Mouse (Mus musculus) forebrain, embryonic 15.5 days (tissue): ENCODE measurements around the gene Apol9a. TPM values are rescaled to one million over a fixed set of nuclear protein-coding genes. Genes with fewer than 3 reads are reported as not detected.

Source experiments
- ATAC-seq: fragments of 200-750 bp; cut with Nextera tagmentation; replicated peaks from 2 replicates; pipeline ENCODE4 v1.8.0; 2017; ENCODE audit warnings: mild to moderate bottlenecking, moderate TSS enrichment, moderate library complexity
- H3K27ac ChIP-seq: fragments of 300-500 bp; sonication (generic); replicated peaks from 2 replicates; pipeline ENCODE4 v1.5.1; 2015; ENCODE audit warnings: mild to moderate bottlenecking, inconsistent platforms
- H3K27me3 ChIP-seq: fragments of 300-500 bp; sonication (generic); 2 replicates; pipeline ENCODE4 v1.6.1; 2015; ENCODE audit warnings: inconsistent platforms
- H3K36me3 ChIP-seq: fragments of 300-500 bp; sonication (generic); 2 replicates; pipeline ENCODE4 v1.6.1; 2015; ENCODE audit warnings: mild to moderate bottlenecking, inconsistent platforms
- H3K4me1 ChIP-seq: fragments of 300-500 bp; sonication (generic); 2 replicates; pipeline ENCODE4 v1.6.1; 2015; ENCODE audit warnings: inconsistent platforms
- H3K4me2 ChIP-seq: fragments of 300-500 bp; sonication (generic); replicated peaks from 2 replicates; pipeline ENCODE4 v1.6.1; 2015; ENCODE audit warnings: mild to moderate bottlenecking, inconsistent platforms
- H3K4me3 ChIP-seq: fragments of 300-500 bp; sonication (generic); 2 replicates; pipeline ENCODE4 v1.5.1; 2015; ENCODE audit warnings: mild to moderate bottlenecking, inconsistent platforms
- H3K9ac ChIP-seq: fragments of 300-500 bp; sonication (generic); replicated peaks from 2 replicates; pipeline ENCODE4 v1.6.1; 2015; ENCODE audit warnings: mild to moderate bottlenecking, inconsistent platforms
- H3K9me3 ChIP-seq: fragments of 300-500 bp; sonication (generic); 2 replicates; pipeline ENCODE4 v1.6.1; 2016; ENCODE audit warnings: inconsistent platforms
- WGBS: fragments of 180-500 bp; shearing (Covaris S2); methylation state at CpG from one replicate; pipeline ENCODE4 v1.1.7; 2015; ENCODE audit warnings: mixed read lengths; 5-methylcytosine and 5-hydroxymethylcytosine counted together
- polyA plus RNA-seq: library from polyadenylated mRNA; unstranded; fragments of >200 nt; fragmentation: Nextera tagmentation; extraction: Ambion mirVana; gene quantifications from 2 replicates; pipeline ENCODE4 v1.2.1, GENCODE M21; 2015

Gene Apol9a
- polyA plus RNA-seq, 1 experiment from 2014 or later, result 0.11 TPM

DNA sequence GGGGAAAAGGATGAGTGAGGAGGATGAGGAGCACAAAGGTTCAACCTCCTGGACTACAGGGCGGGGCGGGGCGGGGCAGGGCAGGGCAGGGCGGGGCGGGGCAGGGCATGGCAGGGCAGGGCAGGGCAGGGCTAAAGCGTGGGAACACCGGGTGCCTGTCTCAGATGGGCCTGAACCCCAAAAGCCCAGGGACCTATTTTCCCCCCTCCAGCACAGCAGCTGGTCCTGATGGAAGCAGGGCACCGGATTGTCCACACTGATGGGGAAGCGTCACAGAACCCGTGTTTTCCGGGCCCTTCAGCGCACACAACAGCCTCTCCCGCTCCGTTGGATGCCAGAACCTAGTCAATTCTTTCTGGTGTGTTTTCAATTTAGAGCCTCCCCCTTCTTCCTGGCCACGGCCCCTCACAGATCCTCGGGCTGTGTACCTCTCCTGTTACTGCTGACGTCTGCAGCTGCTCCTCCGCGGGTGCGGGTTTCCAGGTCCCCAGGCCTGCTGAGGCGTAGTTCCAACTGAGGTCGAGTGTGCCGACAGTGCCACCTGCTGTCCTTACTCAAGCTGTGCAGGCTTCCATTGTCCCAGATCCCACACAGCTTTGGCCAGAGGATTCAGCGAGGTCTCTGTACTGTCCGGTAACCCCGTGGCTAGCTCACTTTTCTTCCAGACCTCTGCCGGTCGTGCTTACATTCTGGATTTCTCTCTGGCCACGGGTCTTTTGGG, 52.5 kb downstream of the Apol9a start:
- ATAC-seq, result peak; percentile 76
- Histone ChIP-seq H3K9me3 (no peaks in the 10 kb centered on the region), H3K4me1 (peaks cover 52% of the 10 kb centered on the region), H3K4me3 (peak overlapping the region; percentile 34), H3K36me3 (no peaks in the 10 kb centered on the region), H3K9ac (peak overlapping the region; percentile 62), H3K27me3 (no peaks in the 10 kb centered on the region), H3K4me2 (peak overlapping the region; percentile 56), H3K27ac (peak overlapping the region; percentile 64)
- WGBS, result 5% methylated on average over 29 of the region's 29 CpGs

DNA sequence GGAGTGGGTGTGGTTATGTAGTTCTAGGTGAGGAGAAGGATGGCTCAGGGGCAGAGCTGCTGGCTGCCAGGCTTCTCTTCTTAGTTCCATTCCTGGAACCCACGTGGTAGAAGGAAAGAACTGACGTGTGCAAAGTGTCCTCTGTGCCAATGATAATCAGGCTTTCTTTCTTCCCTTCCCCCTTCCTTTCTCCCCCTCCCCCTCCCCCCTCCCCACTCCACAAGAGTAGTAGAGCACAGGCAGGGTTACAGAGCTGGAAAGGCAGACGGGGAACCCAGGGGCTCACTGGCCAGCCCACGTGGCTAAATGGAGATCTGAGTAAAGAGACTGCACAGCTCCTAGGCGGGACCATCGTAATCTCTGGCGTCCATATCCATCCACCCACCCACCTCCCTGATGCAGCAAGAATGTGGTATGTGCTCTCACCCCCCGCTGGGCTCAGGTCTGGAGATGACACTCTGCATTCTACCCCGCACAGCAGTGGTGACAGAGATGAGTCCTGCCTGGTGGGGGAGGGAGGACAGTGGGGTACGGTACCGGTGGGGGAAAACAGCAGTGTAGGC, 54.6 kb downstream of the Apol9a start:
- Histone ChIP-seq H3K27me3 (no peaks in the 10 kb centered on the region), H3K9me3 (no peaks in the 10 kb centered on the region), H3K27ac (peak overlapping the region; percentile 54), H3K4me1 (peaks cover 45% of the 10 kb centered on the region), H3K4me2 (peak overlapping the region; percentile 34), H3K9ac (0 out of 2 replicates have a peak overlapping the region, but pooled peaks have one; percentile 6), H3K36me3 (no peaks in the 10 kb centered on the region), H3K4me3 (0 out of 2 replicates have a peak overlapping the region, but pooled peaks have one; percentile 2)
- WGBS, result 13% methylated on average over 11 of the region's 11 CpGs
- peak; percentile 42 for ATAC-seq

DNA sequence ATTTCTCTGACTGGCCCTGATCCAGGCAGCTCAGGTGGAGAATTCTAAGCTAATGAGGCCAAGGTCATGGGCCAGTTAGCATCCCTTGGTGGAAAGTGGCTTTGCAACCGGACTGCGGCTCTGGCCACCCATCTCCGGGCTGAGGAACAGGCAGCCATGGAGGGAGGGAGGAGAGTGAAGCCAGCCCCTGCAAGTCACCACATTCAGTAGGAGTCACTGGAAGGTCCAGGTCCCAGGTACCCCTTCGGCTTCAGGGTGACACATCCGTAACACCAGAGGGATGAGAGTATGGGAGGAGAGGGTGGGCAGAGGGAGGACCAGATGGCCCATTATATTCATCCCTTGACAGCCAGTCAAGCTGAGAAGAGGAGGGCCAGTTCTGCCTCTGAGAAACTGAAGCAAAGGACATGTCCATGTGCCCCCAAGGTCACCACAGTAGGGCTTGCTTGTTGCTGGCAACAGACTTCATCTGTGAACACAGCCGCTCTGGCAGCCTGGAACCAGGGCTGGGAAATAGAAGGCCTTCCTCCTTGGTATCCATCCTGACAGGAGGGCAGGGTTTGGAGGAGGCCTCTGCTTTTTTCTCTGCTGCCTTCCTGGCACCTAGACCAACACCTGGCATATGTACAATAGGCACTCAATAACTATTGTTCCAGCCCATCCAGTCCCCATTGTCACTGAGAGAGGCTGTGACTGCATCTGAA, 55.9 kb downstream of the Apol9a start:
- ATAC-seq, result no peak
- H3K4me2 ChIP-seq, result no peak overlapping the region
- no peak overlapping the region for H3K4me3 ChIP-seq
- peaks cover 45% of the 10 kb centered on the region for H3K4me1 ChIP-seq
- no peaks in the 10 kb centered on the region for H3K9me3 ChIP-seq
- WGBS, result 50% methylated on average over 6 of the region's 6 CpGs
- H3K27ac ChIP-seq, result peak overlapping the region; percentile 61
- H3K36me3 ChIP-seq, result no peaks in the 10 kb centered on the region
- H3K27me3 ChIP-seq, result no peaks in the 10 kb centered on the region
- no peak overlapping the region for H3K9ac ChIP-seq

DNA sequence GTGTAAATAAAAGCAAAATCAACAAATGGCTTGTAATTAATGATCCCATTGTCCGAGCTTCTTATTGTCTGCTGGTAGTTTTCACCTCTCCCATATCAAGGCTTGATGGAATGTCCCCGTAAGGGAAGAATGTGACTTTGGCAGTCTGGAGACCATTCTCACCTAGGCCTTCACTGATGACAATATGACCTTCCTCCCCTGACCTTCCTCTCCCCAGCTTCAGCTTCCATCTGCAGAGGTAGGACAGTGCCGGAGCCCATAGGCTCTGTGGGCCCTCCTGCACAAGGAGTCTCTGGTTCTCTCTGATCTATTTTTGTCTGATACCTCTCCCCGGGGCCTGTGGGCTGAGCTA, 56.5 kb downstream of the Apol9a start:
- no peak for ATAC-seq
- Histone ChIP-seq H3K9ac (no peak overlapping the region), H3K27ac (peak overlapping the region; percentile 61; the same call in 1 of the 2 replicates), H3K9me3 (no peaks in the 10 kb centered on the region), H3K36me3 (no peaks in the 10 kb centered on the region), H3K4me2 (no peak overlapping the region), H3K4me1 (peaks cover 42% of the 10 kb centered on the region), H3K4me3 (no peak overlapping the region), H3K27me3 (no peaks in the 10 kb centered on the region)
- 51% methylated on average over 4 of the region's 4 CpGs for whole genome bisulfite sequencing

Other genes with a start within 250 kb of the Apol9a start
- 173 and 183 TPM in 2 replicates for gene Rbfox2, start 104.1 kb downstream of the Apol9a start, polyA plus RNA-seq
- gene Apol7a, start 12.0 kb downstream of the Apol9a start, polyA plus RNA-seq, result not detected in 2 replicates
- not detected in 2 replicates for gene Apol7b, start 36.4 kb upstream of the Apol9a start, polyA plus RNA-seq
- gene Apol10a, start 65.9 kb upstream of the Apol9a start, polyA plus RNA-seq, result not detected in 2 replicates
- gene Apol11a, start 97.1 kb upstream of the Apol9a start, polyA plus RNA-seq, result not detected in 2 replicates
- gene Apol7c, start 122.2 kb upstream of the Apol9a start, polyA plus RNA-seq, result not detected in 2 replicates
- gene 1700025B11Rik, start 150.8 kb upstream of the Apol9a start, polyA plus RNA-seq, result not detected in 2 replicates
- gene Apol10b, start 185.0 kb upstream of the Apol9a start, polyA plus RNA-seq, result not detected in 2 replicates
- gene Gm36245, start 188.1 kb upstream of the Apol9a start, polyA plus RNA-seq, result not detected in 2 replicates
- 0.14 and 0.18 TPM in 2 replicates for gene Apol11b, start 232.2 kb upstream of the Apol9a start, polyA plus RNA-seq